Comparison of ENCODE assay signal across 24 mouse cellular contexts in genomic region chr11:61228406-61228805, GRCm38 (mm10). TPM values are rescaled to one million over a fixed set of nuclear protein-coding genes. Genes with fewer than 3 reads are reported as not detected.
A peak's percentile ranks its signal among the peaks of the same experiment; 100 is the strongest.
DNase-seq lines count a peak whose midpoint lies in the region; ATAC-seq and TF ChIP-seq lines count a peak whose summit lies in the region.
"Had no signal": no experiment of that assay in that cellular context is flagged by ENCODE, and none has a peak within 500 bp of the region (broad histone marks: within the 10 kb centered on the region; RNA-seq: fewer than 3 reads in every experiment).

No protein-coding gene starts in this region.

- no peak overlapping the region for H3K27ac ChIP-seq in intestine, postnatal 0 days (ENCODE audit: low read depth, low read length)
- no peak overlapping the region for H3K27ac ChIP-seq in intestine, embryonic 15.5 days
- H3K27ac ChIP-seq in lung, postnatal 0 days (ENCODE audit: low read length), result no peak overlapping the region
- H3K27ac ChIP-seq in hindbrain, embryonic 16.5 days (ENCODE audit: low read depth, low read length), result no peak overlapping the region
- H3K27ac ChIP-seq: forebrain, embryonic 12.5 days; limb, embryonic 15.5 days; midbrain, embryonic 13.5 days; neural tube, embryonic 13.5 days had no signal

- TF ChIP-seq CTCF in intestine, postnatal 0 days (IDR thresholded peaks at IDR 0.05; ENCODE audit: low read depth), result 0 out of 2 replicates have a peak, but pooled peaks have one; percentile 3
- TF ChIP-seq CTCF in lung, postnatal 0 days (IDR thresholded peaks at IDR 0.05), result peak; percentile 58

- H3K27me3 ChIP-seq in intestine, postnatal 0 days (replicated peaks; ENCODE audit: control insufficient read depth, insufficient read depth, low read length), result no peaks in the 10 kb centered on the region
- H3K27me3 ChIP-seq in intestine, embryonic 15.5 days (replicated peaks), result no peaks in the 10 kb centered on the region
- H3K27me3 ChIP-seq in lung, postnatal 0 days (replicated peaks; ENCODE audit: insufficient read depth, low read length), result no peaks in the 10 kb centered on the region
- H3K27me3 ChIP-seq in hindbrain, embryonic 16.5 days (replicated peaks; ENCODE audit: control insufficient read depth, insufficient read depth, low read length), result no peaks in the 10 kb centered on the region
- H3K27me3 ChIP-seq: forebrain, embryonic 12.5 days; limb, embryonic 15.5 days; midbrain, embryonic 13.5 days; neural tube, embryonic 13.5 days had no signal

- no peak for TF ChIP-seq EP300 in lung, postnatal 0 days (IDR thresholded peaks at IDR 0.05)

- WGBS in intestine, postnatal 0 days, result 75% methylated on average over 3 of the region's 3 CpGs
- 75% methylated on average over 3 of the region's 3 CpGs for WGBS in intestine, embryonic 15.5 days
- 52% methylated on average over 3 of the region's 3 CpGs for WGBS in lung, postnatal 0 days
- WGBS in hindbrain, embryonic 16.5 days, result 65% methylated on average over 3 of the region's 3 CpGs

- H3K9ac ChIP-seq in intestine, postnatal 0 days (ENCODE audit: low read depth, low read length), result no peak overlapping the region
- no peak overlapping the region for H3K9ac ChIP-seq in intestine, embryonic 15.5 days
- H3K9ac ChIP-seq in lung, postnatal 0 days (replicated peaks; ENCODE audit: low read depth), result no peak overlapping the region
- H3K9ac ChIP-seq in hindbrain, embryonic 16.5 days (ENCODE audit: low read depth, low read length), result no peak overlapping the region
- H3K9ac ChIP-seq: forebrain, embryonic 12.5 days; limb, embryonic 15.5 days; midbrain, embryonic 13.5 days; neural tube, embryonic 13.5 days had no signal

- peak; percentile 32 for DNase-seq in cerebellum, adult 11 months
- DNase-seq in lung, postnatal 0 days (ENCODE audit: low spot score), result peak; percentile 79
- no peak for DNase-seq in adrenal gland, adult 18-20 months (ENCODE audit: low spot score in 2 of 2)
- DNase-seq in gastrocnemius, postnatal 10 days, result no peak
- DNase-seq: heart, adult 18-20 months; heart, postnatal 4 days; kidney, adult 8-10 months; kidney, postnatal 25 days; right cerebral cortex, postnatal 14 days; spleen, adult 18-20 months; thymus, postnatal 4 days had no signal

- no peaks in the 10 kb centered on the region for H3K36me3 ChIP-seq in intestine, postnatal 0 days (ENCODE audit: control insufficient read depth, insufficient read depth)
- H3K36me3 ChIP-seq in intestine, embryonic 15.5 days, result no peaks in the 10 kb centered on the region
- no peaks in the 10 kb centered on the region for H3K36me3 ChIP-seq in lung, postnatal 0 days (ENCODE audit: insufficient read depth, low read length)
- H3K36me3 ChIP-seq in hindbrain, embryonic 16.5 days (ENCODE audit: control insufficient read depth, insufficient read depth, low read length), result no peaks in the 10 kb centered on the region
- H3K36me3 ChIP-seq: forebrain, embryonic 12.5 days; limb, embryonic 15.5 days; midbrain, embryonic 13.5 days; neural tube, embryonic 13.5 days had no signal

- no peak for ATAC-seq in cerebellum, adult (ENCODE audit: insufficient number of reproducible peaks, low FRiP score, low TSS enrichment)
- ATAC-seq in intestine, postnatal 0 days, result no peak
- ATAC-seq in intestine, embryonic 15.5 days, result no peak
- peak; percentile 80 for ATAC-seq in lung, postnatal 0 days
- no peak for ATAC-seq in hindbrain, embryonic 16.5 days
- ATAC-seq: CD4-positive, CD25-positive, alpha-beta regulatory T cell, adult 4 months; midbrain, embryonic 13.5 days had no signal

- H3K4me3 ChIP-seq in intestine, postnatal 0 days (ENCODE audit: low read depth, low read length), result no peak overlapping the region
- H3K4me3 ChIP-seq in intestine, embryonic 15.5 days (replicated peaks), result no peak overlapping the region
- H3K4me3 ChIP-seq in lung, postnatal 0 days (ENCODE audit: low read depth, low read length), result no peak overlapping the region
- H3K4me3 ChIP-seq in hindbrain, embryonic 16.5 days (ENCODE audit: low read length), result no peak overlapping the region
- H3K4me3 ChIP-seq: forebrain, embryonic 12.5 days; limb, embryonic 15.5 days; midbrain, embryonic 13.5 days; neural tube, embryonic 13.5 days had no signal

- H3K9me3 ChIP-seq in intestine, postnatal 0 days (ENCODE audit: control insufficient read depth), result no peaks in the 10 kb centered on the region
- no peaks in the 10 kb centered on the region for H3K9me3 ChIP-seq in intestine, embryonic 15.5 days
- H3K9me3 ChIP-seq in lung, postnatal 0 days (ENCODE audit: low read length), result no peaks in the 10 kb centered on the region
- H3K9me3 ChIP-seq in hindbrain, embryonic 16.5 days (ENCODE audit: control insufficient read depth, low read length), result no peaks in the 10 kb centered on the region
- H3K9me3 ChIP-seq: forebrain, embryonic 12.5 days; limb, embryonic 15.5 days; midbrain, embryonic 13.5 days; neural tube, embryonic 13.5 days had no signal

- no peak overlapping the region for H3K4me2 ChIP-seq in intestine, postnatal 0 days (replicated peaks; ENCODE audit: low read depth)
- H3K4me2 ChIP-seq in intestine, embryonic 15.5 days (replicated peaks), result no peak overlapping the region
- no peak overlapping the region for H3K4me2 ChIP-seq in lung, postnatal 0 days (replicated peaks; ENCODE audit: low read depth, low read length)
- no peak overlapping the region for H3K4me2 ChIP-seq in hindbrain, embryonic 16.5 days (ENCODE audit: low read length)
- H3K4me2 ChIP-seq: forebrain, embryonic 12.5 days; limb, embryonic 15.5 days; midbrain, embryonic 13.5 days; neural tube, embryonic 13.5 days had no signal

- no peaks in the 10 kb centered on the region for H3K4me1 ChIP-seq in intestine, postnatal 0 days (replicated peaks; ENCODE audit: control insufficient read depth, insufficient read depth, low read length)
- 0 out of 2 replicates have a peak, but pooled peaks cover 4% of the 10 kb centered on the region for H3K4me1 ChIP-seq in intestine, embryonic 15.5 days (replicated peaks)
- peaks cover 15% of the 10 kb centered on the region; the same call in 1 of the 2 replicates for H3K4me1 ChIP-seq in lung, postnatal 0 days (ENCODE audit: insufficient read depth, low read depth, low read length)
- 0 out of 2 replicates have a peak, but pooled peaks cover 2% of the 10 kb centered on the region for H3K4me1 ChIP-seq in hindbrain, embryonic 16.5 days (ENCODE audit: control insufficient read depth, insufficient read depth, low read depth, low read length)
- H3K4me1 ChIP-seq: forebrain, embryonic 12.5 days; midbrain, embryonic 13.5 days had no signal

RNA-seq across cellular contexts. Expression of gene Aldh3a1, which starts 21.1 kb away (rescaled TPM):
- polyA plus RNA-seq in intestine, postnatal 0 days (2015; fragmentation: Nextera tagmentation; extraction: Ambion mirVana), result 0.10 and 0.12 TPM in 2 replicates
- polyA plus RNA-seq in intestine, embryonic 15.5 days (2015; fragmentation: Nextera tagmentation; extraction: Ambion mirVana), result not detected in 2 replicates
- polyA plus RNA-seq in lung, postnatal 0 days (2015; fragmentation: Nextera tagmentation; extraction: Ambion mirVana), result 7.3 and 7.8 TPM in 2 replicates
- under 1 TPM in 1 of 2 experiments, not detected in 1; 0.70 TPM for total RNA-seq in adrenal gland, adult 18-20 months (2021)
- 0.40 and 0.41 TPM in 2 replicates for polyA plus RNA-seq in hindbrain, embryonic 16.5 days (2015; fragmentation: Nextera tagmentation; extraction: Ambion mirVana)
- under 1 TPM; 0.23 to 0.34 TPM for total RNA-seq in gastrocnemius, postnatal 10 days (2021)
- total RNA-seq: adrenal gland, postnatal 4 days; common myeloid progenitor, adult 5-6 weeks; megakaryocyte progenitor cell, adult 5-6 weeks had no signal
- polyA plus RNA-seq: CD4-positive, CD25-positive, alpha-beta regulatory T cell, adult 4 months; embryonic facial prominence, embryonic 11.5 days; forebrain, embryonic 12.5 days; midbrain, embryonic 13.5 days; neural tube, embryonic 13.5 days had no signal

RNA-seq across cellular contexts. Expression of gene Aldh3a2, which starts 38.9 kb away (rescaled TPM):
- 60.7 and 63.1 TPM in 2 replicates for polyA plus RNA-seq in intestine, postnatal 0 days (2015; fragmentation: Nextera tagmentation; extraction: Ambion mirVana)
- polyA plus RNA-seq in intestine, embryonic 15.5 days (2015; fragmentation: Nextera tagmentation; extraction: Ambion mirVana), result 50.5 and 51.6 TPM in 2 replicates
- 67.4 and 68.4 TPM in 2 replicates for polyA plus RNA-seq in lung, postnatal 0 days (2015; fragmentation: Nextera tagmentation; extraction: Ambion mirVana)
- total RNA-seq in adrenal gland, adult 18-20 months (2021), result 10 to 100 TPM; 41.6 to 59.9 TPM
- polyA plus RNA-seq in hindbrain, embryonic 16.5 days (2015; fragmentation: Nextera tagmentation; extraction: Ambion mirVana), result 35.8 TPM in 2 replicates
- 10 to 100 TPM; 18.6 to 22.6 TPM for total RNA-seq in gastrocnemius, postnatal 10 days (2021)

RNA-seq across cellular contexts. Expression of gene Usp22, which starts 53.6 kb away (rescaled TPM):
- 26.3 and 27.0 TPM in 2 replicates for polyA plus RNA-seq in intestine, postnatal 0 days (2015; fragmentation: Nextera tagmentation; extraction: Ambion mirVana)
- 89.0 and 98.6 TPM in 2 replicates for polyA plus RNA-seq in intestine, embryonic 15.5 days (2015; fragmentation: Nextera tagmentation; extraction: Ambion mirVana)
- polyA plus RNA-seq in lung, postnatal 0 days (2015; fragmentation: Nextera tagmentation; extraction: Ambion mirVana), result 38.4 and 39.9 TPM in 2 replicates
- 10 to 100 TPM; 42.3 to 57.6 TPM for total RNA-seq in adrenal gland, adult 18-20 months (2021)
- 341 and 401 TPM in 2 replicates for polyA plus RNA-seq in hindbrain, embryonic 16.5 days (2015; fragmentation: Nextera tagmentation; extraction: Ambion mirVana)
- total RNA-seq in gastrocnemius, postnatal 10 days (2021), result 10 to 100 TPM; 28.1 to 39.3 TPM

Comparison
In these comparisons a context has a peak if more than half of its experiments do, and no peak if none do; other contexts are left out.
1. DNase-seq: peak in cerebellum, adult 11 months (single experiment) and lung, postnatal 0 days (single experiment); none in adrenal gland, adult 18-20 months (0 of 2) and gastrocnemius, postnatal 10 days (single experiment).